Mouse (Mus musculus) olfactory bulb, adult 2 months (tissue): ENCODE data around the gene Rsf1.

Experiments
- CTCF ChIP-seq: fragments of 200-500 bp; IDR thresholded peaks from 2 replicates; pipeline ENCODE4 v1.5.1; 2012; ENCODE audit warnings: low read depth, mild to moderate bottlenecking, low read length, moderate library complexity; ENCODE audit not compliant: insufficient read depth
- POLR2A ChIP-seq: fragments of 200-500 bp; IDR thresholded peaks from 2 replicates; pipeline ENCODE4 v1.6.1; 2012; ENCODE audit warnings: mild to moderate bottlenecking, low read depth, low read length, moderate library complexity; ENCODE audit not compliant: insufficient read depth

DNA sequence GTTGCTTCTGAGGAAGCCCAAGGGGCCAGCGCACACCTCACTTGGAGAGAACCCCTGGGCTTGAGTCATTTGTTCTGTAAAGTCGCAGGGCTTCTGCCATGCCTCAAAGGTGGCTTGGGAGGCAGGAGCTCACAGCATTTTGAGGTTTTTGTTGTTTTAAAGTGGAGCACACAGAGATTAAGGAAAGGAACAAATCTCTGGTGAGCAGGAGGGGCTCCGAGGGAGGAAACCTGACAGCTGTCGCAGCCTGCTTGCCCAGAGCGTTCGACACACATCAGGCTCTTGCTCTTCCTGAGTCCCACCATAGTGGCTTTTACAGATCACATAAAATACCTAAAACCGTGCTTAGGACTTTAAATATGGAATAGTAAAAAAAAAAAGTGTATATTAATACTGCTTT, 147.1 kb downstream of the Rsf1 start:
- TF ChIP-seq CTCF (no peak), POLR2A (no peak)
